Mouse (Mus musculus): ENCODE measurements around the gene Pi4ka. TPM values are rescaled to one million over a fixed set of nuclear protein-coding genes. Genes with fewer than 3 reads are reported as not detected.
A peak's percentile ranks its signal among the peaks of the same experiment; 100 is the strongest.

Gene Pi4ka
- polyA plus RNA-seq (2015; fragmentation: Nextera tagmentation; extraction: Ambion mirVana): 29.4 and 29.5 TPM in 2 replicates

GRCm38 (mm10) chr16:17405736-17406443, at the start of gene Pi4ka, which contains the start of gene Snap29:
TSS of gene Pi4ka (minus strand) at chr16:17406314.
TSS of gene Snap29 (plus strand) at chr16:17405986.
- Histone ChIP-seq H3K9ac (peak within 1 kb of the TSS; percentile 54), H3K4me1 (peaks cover 21% of the 10 kb centered on the region), H3K27ac (replicated peaks) (peak within 1 kb of the TSS; percentile 58), H3K27me3 (no peaks in the 10 kb centered on the region), H3K36me3 (0 out of 2 replicates have a peak, but pooled peaks cover 7% of the 10 kb centered on the region), H3K4me2 (replicated peaks) (peak within 1 kb of the TSS; percentile 69), H3K4me3 (replicated peaks) (peak within 1 kb of the TSS; percentile 71), H3K9me3 (replicated peaks) (no peaks in the 10 kb centered on the region)
- under 1% methylated on average over 67 of the region's 69 CpGs for WGBS
- ATAC-seq (ENCODE audit: insufficient number of reproducible peaks, low FRiP score, low TSS enrichment, low read depth): peak; percentile 98

DNA sequence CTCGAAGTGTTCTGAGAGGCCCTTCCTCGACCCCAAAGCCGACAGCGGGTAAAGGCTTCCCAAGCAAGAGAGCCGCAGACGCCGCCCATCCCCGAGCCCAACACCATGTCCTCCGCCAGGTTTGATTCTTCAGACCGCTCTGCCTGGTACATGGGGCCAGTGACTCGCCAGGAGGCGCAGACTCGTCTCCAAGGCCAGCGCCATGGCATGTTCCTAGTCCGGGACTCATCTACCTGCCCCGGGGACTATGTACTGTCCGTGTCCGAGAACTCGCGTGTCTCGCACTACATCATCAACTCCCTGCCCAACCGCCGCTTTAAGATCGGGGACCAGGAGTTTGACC, 46.2 kb upstream of the Pi4ka start:
- H3K4me1 ChIP-seq: peaks cover 26% of the 10 kb centered on the region
- 0 out of 2 replicates have a peak, but pooled peaks have one; percentile 5 for ATAC-seq (ENCODE audit: insufficient number of reproducible peaks, low FRiP score, low TSS enrichment, low read depth)
- H3K4me3 ChIP-seq (replicated peaks): peak overlapping the region; percentile 90
- peaks cover 18% of the 10 kb centered on the region for H3K36me3 ChIP-seq
- under 1% methylated on average over 24 of the region's 24 CpGs for WGBS
- no peaks in the 10 kb centered on the region for H3K27me3 ChIP-seq
- H3K9ac ChIP-seq: peak overlapping the region; percentile 93
- H3K27ac ChIP-seq (replicated peaks): peak overlapping the region; percentile 97
- H3K9me3 ChIP-seq (replicated peaks): no peaks in the 10 kb centered on the region
- peak overlapping the region; percentile 73 for H3K4me2 ChIP-seq (replicated peaks)

GRCm38 (mm10) chr16:17451541-17452372, 45.6 kb upstream of the Pi4ka start, which contains the start of gene Crkl:
TSS of gene Crkl (plus strand) at chr16:17451987.
- Histone ChIP-seq H3K9me3 (replicated peaks) (no peaks in the 10 kb centered on the region), H3K4me1 (peaks cover 20% of the 10 kb centered on the region), H3K36me3 (peaks cover 12% of the 10 kb centered on the region), H3K9ac (peak within 1 kb of the TSS; percentile 93), H3K27ac (replicated peaks) (peak within 1 kb of the TSS; percentile 97), H3K27me3 (no peaks in the 10 kb centered on the region), H3K4me2 (replicated peaks) (peak within 1 kb of the TSS; percentile 73), H3K4me3 (replicated peaks) (peak within 1 kb of the TSS; percentile 90)
- under 1% methylated on average over 63 of the region's 63 CpGs for WGBS
- ATAC-seq (ENCODE audit: insufficient number of reproducible peaks, low FRiP score, low TSS enrichment, low read depth): peak; percentile 97

DNA sequence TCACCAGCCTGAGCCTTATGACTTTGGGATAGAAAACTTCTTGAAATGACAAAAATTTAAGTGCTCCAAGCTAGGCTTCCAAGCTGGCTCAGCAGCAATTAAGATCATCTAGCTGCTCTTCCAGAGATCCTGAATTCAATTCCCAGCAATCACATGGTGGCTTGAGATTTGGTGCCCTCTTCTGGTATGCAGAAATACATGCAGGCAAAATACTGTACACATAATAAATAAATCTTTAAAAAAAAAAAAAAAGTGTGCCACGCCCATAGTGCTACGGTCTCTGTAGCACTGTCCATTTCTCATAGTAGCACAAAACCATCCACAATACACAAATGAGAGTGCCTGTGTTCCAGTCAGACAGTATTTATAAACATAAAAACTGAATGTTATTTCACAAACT, 26.5 kb upstream of the Pi4ka start:
- Histone ChIP-seq H3K4me3 (replicated peaks) (no peak overlapping the region), H3K9me3 (replicated peaks) (no peaks in the 10 kb centered on the region), H3K27me3 (no peaks in the 10 kb centered on the region), H3K9ac (no peak overlapping the region), H3K36me3 (peaks cover 12% of the 10 kb centered on the region), H3K4me1 (no peaks in the 10 kb centered on the region), H3K4me2 (replicated peaks) (no peak overlapping the region), H3K27ac (replicated peaks) (no peak overlapping the region)
- ATAC-seq (ENCODE audit: insufficient number of reproducible peaks, low FRiP score, low TSS enrichment, low read depth): no peak
- 80% methylated on average over 2 of the region's 2 CpGs for WGBS

DNA sequence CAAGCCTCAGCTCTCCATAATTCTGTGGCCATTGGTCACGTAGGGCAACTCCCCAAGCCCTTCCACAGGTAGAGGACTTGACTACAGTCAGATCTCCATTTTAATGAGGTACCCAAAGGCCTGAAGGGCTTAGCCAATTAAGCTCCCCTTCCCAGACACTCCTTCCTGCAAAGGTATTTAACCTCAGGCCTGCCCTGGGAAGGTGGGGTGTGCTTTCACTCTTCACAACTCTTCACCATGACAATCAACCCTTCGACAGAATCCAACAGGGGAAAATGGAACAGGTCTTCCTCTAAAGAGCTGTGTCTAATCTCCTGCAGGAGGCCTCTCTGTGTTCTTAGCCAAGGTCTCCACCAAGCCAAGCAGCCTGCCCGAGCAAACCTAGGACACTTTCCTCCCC, 16.9 kb upstream of the Pi4ka start:
- H3K27ac ChIP-seq (replicated peaks): no peak overlapping the region
- WGBS: 68% methylated on average over 3 of the region's 3 CpGs
- H3K9ac ChIP-seq: no peak overlapping the region
- no peak overlapping the region for H3K4me3 ChIP-seq (replicated peaks)
- no peaks in the 10 kb centered on the region for H3K9me3 ChIP-seq (replicated peaks)
- no peaks in the 10 kb centered on the region for H3K4me1 ChIP-seq
- ATAC-seq (ENCODE audit: insufficient number of reproducible peaks, low FRiP score, low TSS enrichment, low read depth): no peak
- H3K27me3 ChIP-seq: no peaks in the 10 kb centered on the region
- H3K36me3 ChIP-seq: peaks cover 56% of the 10 kb centered on the region
- H3K4me2 ChIP-seq (replicated peaks): no peak overlapping the region

- Histone ChIP-seq H3K4me2 (replicated peaks) (no peak overlapping the region), H3K27ac (replicated peaks) (no peak overlapping the region), H3K36me3 (0 out of 2 replicates have a peak, but pooled peaks cover 2% of the 10 kb centered on the region), H3K9ac (no peak overlapping the region), H3K27me3 (no peaks in the 10 kb centered on the region), H3K9me3 (replicated peaks) (no peaks in the 10 kb centered on the region), H3K4me1 (peaks cover 10% of the 10 kb centered on the region), H3K4me3 (replicated peaks) (no peak overlapping the region)
- ATAC-seq (ENCODE audit: insufficient number of reproducible peaks, low FRiP score, low TSS enrichment, low read depth): no peak
- WGBS: 38% methylated on average over 4 of the region's 4 CpGs
These were observed 4.1 kb upstream of the Pi4ka start for GRCm38 (mm10) chr16:17410209-17410608.

DNA sequence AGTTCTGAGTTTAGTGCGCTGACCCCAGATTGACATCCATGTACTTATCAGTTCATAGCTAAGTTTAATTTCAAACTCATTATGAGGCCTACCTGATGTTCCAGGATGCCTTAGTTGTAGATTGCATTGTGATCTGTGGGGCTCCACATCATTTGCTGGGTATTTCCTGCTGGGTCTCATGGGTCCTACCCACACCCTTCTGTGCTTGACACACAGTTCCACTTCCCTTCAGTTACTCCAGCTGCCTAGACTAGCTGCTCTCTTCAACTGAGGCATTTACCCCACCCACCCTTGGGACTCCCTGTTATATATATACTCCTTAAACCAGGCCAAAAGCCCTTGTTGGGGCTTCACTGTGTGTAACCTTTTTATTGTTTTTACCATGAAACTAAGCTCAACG, 2.9 kb upstream of the Pi4ka start:
- no peak for ATAC-seq (ENCODE audit: insufficient number of reproducible peaks, low FRiP score, low TSS enrichment, low read depth)
- H3K27ac ChIP-seq (replicated peaks): no peak overlapping the region
- H3K36me3 ChIP-seq: 0 out of 2 replicates have a peak, but pooled peaks cover 2% of the 10 kb centered on the region
- peaks cover 21% of the 10 kb centered on the region for H3K4me1 ChIP-seq
- no peak overlapping the region for H3K9ac ChIP-seq
- H3K4me2 ChIP-seq (replicated peaks): no peak overlapping the region
- no peaks in the 10 kb centered on the region for H3K9me3 ChIP-seq (replicated peaks)
- H3K27me3 ChIP-seq: no peaks in the 10 kb centered on the region
- 83% methylated on average over 2 of the region's 2 CpGs for WGBS
- no peak overlapping the region for H3K4me3 ChIP-seq (replicated peaks)

GRCm38 (mm10) chr16:17406512-17407231, 558 bp upstream of the Pi4ka start:
- Histone ChIP-seq H3K27me3 (no peaks in the 10 kb centered on the region), H3K9ac (peak overlapping the region; percentile 2; the same call in 1 of the 2 replicates)
- ATAC-seq (ENCODE audit: insufficient number of reproducible peaks, low FRiP score, low TSS enrichment, low read depth): no peak

DNA sequence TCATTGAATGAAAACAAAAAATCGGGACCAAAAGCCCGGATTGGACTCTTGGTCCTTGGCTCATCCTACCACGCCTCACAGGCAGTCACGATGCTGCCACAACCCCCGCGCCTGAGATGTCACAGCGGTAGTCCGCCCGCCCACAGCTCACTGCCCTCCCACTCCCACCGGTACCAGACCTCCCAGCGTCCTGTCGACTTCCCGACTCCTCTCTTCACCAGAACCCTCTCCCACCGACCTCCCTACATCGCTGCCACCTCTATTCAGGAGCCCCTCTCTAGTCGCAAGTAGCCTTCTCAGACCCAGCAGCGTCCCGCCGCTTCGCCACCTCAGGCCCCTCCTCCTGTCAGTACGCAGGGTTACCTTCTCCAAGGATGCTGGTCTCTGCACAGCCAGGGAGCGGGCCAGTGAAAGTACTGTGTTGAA, 830 bp downstream of the Pi4ka start:
- H3K4me3 ChIP-seq (replicated peaks): peak overlapping the region; percentile 71
- peak overlapping the region; percentile 31 for H3K27ac ChIP-seq (replicated peaks)
- H3K27me3 ChIP-seq: no peaks in the 10 kb centered on the region
- peaks cover 21% of the 10 kb centered on the region for H3K4me1 ChIP-seq
- H3K9ac ChIP-seq: peak overlapping the region; percentile 54
- under 1% methylated on average over 22 of the region's 22 CpGs for WGBS
- peak overlapping the region; percentile 69 for H3K4me2 ChIP-seq (replicated peaks)
- 0 out of 2 replicates have a peak, but pooled peaks cover 7% of the 10 kb centered on the region for H3K36me3 ChIP-seq
- peak; percentile 79 for ATAC-seq (ENCODE audit: insufficient number of reproducible peaks, low FRiP score, low TSS enrichment, low read depth)
- H3K9me3 ChIP-seq (replicated peaks): no peaks in the 10 kb centered on the region

More at GRCm38 (mm10) chr16:17406512-17407231, 558 bp upstream of the Pi4ka start:
- Histone ChIP-seq H3K9me3 (replicated peaks) (no peaks in the 10 kb centered on the region), H3K4me3 (replicated peaks) (peak overlapping the region; percentile 71), H3K4me2 (replicated peaks) (peak overlapping the region; percentile 69), H3K27ac (replicated peaks) (no peak overlapping the region), H3K4me1 (peaks cover 21% of the 10 kb centered on the region), H3K36me3 (0 out of 2 replicates have a peak, but pooled peaks cover 7% of the 10 kb centered on the region)
- WGBS: 38% methylated on average over 9 of the region's 9 CpGs

GRCm38 (mm10) chr16:17402855-17403254, 3.3 kb downstream of the Pi4ka start:
- H3K27ac ChIP-seq (replicated peaks): no peak overlapping the region
- ATAC-seq (ENCODE audit: insufficient number of reproducible peaks, low FRiP score, low TSS enrichment, low read depth): no peak
- peaks cover 18% of the 10 kb centered on the region for H3K4me1 ChIP-seq
- H3K4me2 ChIP-seq (replicated peaks): no peak overlapping the region
- H3K27me3 ChIP-seq: no peaks in the 10 kb centered on the region
- no peaks in the 10 kb centered on the region for H3K9me3 ChIP-seq (replicated peaks)
- H3K9ac ChIP-seq: no peak overlapping the region
- H3K36me3 ChIP-seq: 0 out of 2 replicates have a peak, but pooled peaks cover 5% of the 10 kb centered on the region
- WGBS: 93% methylated on average over 1 of the region's 1 CpGs
- no peak overlapping the region for H3K4me3 ChIP-seq (replicated peaks)
